Mouse (Mus musculus): ENCODE data around the gene Tbxa2r. TPM values are rescaled to one million over a fixed set of nuclear protein-coding genes. Genes with fewer than 3 reads are reported as not detected.

The Tbxa2r gene
- 1 to 10 TPM; 4.8 to 5.7 TPM for total RNA-seq (2021)

DNA sequence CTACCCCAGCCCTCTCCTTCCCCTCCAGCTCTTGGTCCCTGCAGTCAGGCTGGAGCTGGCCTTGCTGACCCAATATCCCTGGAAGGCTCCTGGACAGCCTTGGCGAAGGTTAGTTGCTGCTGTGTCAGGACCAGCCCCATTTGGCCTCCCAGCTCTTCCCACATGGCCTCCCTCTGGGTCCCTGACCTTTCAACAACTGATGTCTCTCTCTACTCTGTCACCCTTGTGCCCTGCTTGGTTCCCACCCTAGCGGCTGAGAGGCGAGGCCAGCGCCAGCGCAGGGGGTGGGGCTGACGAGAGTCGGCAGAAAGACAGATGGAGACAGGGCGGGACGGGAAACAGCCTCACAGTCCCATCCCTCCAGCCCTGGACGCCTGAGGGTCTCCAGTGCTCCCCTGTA, at the start of gene Tbxa2r:
Gene Tbxa2r, plus strand, starts transcription at position 346 of the 400 bp plus-strand sequence.
- peak; percentile 73 for DNase-seq (ENCODE audit: low spot score)
- intact Hi-C loops (cut with DNase I) = loop anchor here (2.0 kb wide), 1 partner anchor 76 kb away; no protein-coding TSS in a partner anchor

DNA sequence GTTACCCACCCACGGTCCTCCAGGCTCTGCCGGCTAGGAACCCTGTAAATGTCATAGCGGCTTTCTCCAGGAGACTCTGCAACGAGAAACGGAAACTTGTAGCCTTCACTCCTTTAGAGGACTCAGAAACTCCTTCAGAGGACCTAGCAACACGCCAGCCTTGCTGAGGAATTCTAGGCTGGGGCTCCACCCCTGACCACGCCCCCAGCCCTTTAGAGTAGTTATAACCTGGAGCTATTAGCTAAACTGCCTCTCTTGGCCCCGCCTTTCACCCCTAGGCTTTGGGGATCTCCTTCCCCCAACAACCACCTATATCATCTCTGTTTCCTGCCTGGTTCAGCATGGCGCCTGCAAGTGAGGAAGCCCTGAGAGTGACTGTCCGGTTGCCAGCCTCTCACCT, 49.0 kb upstream of the Tbxa2r start:
- DNase-seq (ENCODE audit: low spot score) = no peak
- intact Hi-C loops (cut with DNase I) = no loop called here

DNA sequence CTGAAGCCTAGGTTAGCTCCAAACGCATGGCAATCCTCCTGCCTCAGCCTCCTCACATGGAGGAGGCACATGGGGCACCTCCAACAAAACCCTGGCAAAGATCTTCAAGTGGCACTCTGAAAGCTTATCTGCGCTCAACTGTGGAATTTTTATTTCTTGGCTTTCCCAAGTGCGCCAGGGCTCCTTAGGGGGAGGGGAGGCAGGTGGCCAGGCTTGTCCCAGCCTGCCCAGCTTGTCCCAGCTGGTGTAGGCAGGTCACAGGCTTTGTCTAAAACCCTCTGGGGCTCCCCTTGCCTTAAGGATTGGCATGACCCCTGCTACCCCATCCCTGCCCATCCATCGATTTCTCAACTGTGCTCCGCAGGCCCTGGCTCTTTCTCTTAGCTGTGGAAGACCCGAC, 44.3 kb upstream of the Tbxa2r start:
- intact Hi-C loops (cut with DNase I) = loop anchor here (2.0 kb wide), 1 partner anchor 167 kb away; no protein-coding TSS in a partner anchor

DNA sequence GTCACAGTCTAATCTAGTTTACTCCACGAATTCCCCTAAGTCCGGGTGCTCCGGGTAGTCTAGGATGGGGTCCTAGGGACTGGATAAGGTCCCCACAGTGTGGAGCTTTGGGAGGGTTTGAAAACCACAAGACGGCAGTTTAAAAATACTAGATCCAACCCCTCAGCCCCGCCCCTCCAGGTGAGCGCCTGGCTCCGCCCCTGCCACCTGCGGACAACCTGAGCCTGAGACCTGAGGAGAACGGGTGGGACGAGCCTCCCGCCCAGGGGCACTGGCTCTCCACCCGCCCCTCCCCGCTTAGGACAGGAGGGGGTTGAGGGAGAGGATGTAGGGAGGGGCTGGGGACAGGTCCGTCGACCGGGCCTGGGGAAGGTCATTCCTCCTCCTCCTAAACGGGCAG, 43.8 kb upstream of the Tbxa2r start:
- intact Hi-C loops (cut with DNase I) = loop anchor here (2.0 kb wide), 1 partner anchor 166 kb away; no protein-coding TSS in a partner anchor
- no peak for DNase-seq (ENCODE audit: low spot score)

More for the DNA sequence above, 44.3 kb upstream of the Tbxa2r start:
- DNase-seq (ENCODE audit: low spot score) = no peak

DNA sequence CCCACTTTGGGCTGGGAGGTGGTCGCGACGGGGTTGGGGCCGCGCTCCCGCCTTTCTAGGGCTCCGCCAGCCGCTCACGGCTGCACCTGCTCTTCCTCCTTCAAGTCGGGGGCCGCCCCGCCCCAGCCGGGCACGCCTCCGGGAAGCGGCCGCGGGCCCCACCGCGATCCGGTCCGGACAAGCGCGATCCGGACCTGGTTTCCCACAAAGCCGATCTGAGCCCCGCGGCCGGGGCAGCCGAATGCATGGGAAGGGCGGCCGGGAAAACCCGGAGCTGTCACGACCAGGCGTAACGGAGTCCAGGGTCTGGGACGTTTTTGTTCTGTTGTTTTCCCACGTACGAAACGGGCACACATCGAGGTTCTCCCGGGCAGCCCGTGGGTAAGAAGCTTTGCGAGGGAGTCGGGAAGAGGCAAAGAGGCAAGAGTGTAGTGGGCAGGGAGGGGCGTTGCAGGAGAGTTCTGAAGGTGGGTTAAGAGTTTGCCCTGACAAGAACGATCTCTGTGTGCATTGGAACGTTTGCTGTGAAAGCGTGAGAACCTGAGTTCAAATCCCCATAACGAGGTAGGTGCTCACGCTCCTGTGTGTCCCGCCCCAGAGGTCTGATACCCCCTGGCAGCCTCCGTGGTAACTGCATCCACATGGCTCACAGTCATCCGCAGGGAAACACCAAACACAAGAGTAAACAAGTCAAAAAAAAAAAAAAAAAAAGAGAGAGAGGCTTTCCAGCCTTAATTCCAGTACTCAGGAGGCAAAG, 42.7 kb upstream of the Tbxa2r start:
- intact Hi-C loops (cut with DNase I) = loop anchor here (2.0 kb wide), 1 partner anchor 165 kb away; no protein-coding TSS in a partner anchor
- peak; percentile 67 for DNase-seq (ENCODE audit: low spot score)

DNA sequence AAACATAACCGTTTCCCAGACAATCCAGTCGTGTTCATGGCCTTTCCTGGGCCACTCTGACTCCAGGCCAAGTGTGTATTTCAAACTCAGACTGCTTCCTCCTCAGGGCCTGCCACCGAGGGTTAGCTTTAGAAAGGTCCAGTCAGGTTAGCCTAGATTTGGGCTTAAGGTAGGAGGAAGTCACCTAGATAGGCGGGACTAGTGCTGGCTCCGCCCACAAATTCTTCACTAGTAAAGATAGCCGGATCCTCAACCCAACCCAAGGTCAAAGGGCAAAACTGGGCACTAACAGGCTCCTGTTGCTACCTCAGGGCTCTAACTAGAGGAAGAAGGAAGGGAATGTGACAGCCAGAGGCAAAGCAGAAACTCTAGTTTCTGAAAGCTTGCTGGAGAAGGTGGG, 41.9 kb upstream of the Tbxa2r start:
- intact Hi-C loops (cut with DNase I) = no loop called here
- DNase-seq (ENCODE audit: low spot score) = no peak

DNA sequence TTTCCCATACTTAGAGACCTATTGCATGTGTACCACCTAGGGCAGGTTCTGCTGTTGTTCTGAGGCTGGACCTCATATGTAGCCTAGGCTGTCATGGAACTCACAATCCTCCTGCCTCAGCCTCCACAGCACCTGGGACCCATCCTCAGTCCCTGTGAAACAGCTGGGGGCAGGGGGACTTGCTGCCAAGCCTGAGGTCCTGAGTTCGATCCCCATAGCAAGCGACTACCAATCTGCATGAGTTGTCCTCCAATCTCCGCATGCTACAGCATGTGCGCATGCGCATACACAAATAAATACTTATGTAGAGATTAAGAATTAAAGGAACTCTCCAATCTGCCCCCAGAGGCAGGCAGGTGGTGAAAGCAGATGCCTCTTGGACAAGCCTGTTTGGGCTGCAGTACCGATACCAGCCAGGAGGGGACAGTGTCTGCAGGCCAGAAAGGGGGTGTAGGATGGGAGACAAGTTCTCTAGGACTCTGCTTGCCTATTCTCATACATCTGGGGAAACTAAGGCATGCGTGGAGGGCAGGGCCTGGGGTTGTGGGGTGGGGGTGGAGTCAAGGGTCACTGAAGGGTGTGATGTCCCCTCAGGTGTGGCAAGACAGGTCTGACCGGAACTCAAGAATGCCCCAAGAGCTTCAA, 40.9 kb upstream of the Tbxa2r start:
- DNase-seq (ENCODE audit: low spot score) = no peak

DNA sequence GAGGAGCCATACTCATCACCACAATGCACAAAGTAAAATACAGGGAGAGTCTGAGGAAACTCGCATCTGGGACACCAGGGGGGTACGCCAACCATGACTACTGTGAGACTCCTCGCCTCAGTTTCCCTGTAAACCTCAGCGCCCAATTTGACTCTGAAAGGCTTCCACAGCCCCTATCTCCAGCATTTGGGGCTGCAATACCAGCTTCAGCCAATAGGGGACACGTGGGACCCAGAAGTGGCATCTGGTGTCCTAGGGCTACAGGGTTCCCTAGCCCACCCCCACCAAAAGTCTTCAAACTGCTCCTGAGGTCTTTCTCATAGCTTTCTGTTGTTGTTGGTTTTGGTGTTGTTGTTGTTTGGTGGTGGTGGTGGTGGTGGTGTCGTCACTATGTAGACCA, 39.9 kb upstream of the Tbxa2r start:
- DNase-seq (ENCODE audit: low spot score) = no peak

More for the DNA sequence above, 40.9 kb upstream of the Tbxa2r start:
- intact Hi-C loops (cut with DNase I) = no loop called here

DNA sequence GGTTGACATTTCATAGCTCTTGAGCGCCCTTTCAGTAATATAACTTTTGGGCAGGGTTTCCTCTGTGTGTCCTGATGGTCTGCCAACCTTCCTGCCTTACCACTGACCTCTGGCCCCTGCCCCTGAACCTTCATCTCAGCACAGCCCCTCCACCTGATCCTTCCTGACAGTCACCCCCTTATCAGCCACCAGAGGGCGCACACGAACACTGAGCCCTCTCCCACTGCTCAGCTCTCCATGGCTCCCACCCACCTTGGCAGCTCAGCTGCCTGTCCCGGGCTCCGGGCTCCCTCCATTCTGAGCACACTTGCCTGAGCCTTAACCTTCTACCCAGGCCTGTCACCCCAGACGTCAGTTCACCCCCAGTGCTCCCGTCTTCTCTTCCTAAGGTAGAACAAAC, 39.3 kb upstream of the Tbxa2r start:
- DNase-seq (ENCODE audit: low spot score) = no peak
- intact Hi-C loops (cut with DNase I) = loop anchor here (1.0 kb wide), 1 partner anchor 16 kb away; no protein-coding TSS in a partner anchor

More for the DNA sequence above, 39.9 kb upstream of the Tbxa2r start:
- intact Hi-C loops (cut with DNase I) = no loop called here

DNA sequence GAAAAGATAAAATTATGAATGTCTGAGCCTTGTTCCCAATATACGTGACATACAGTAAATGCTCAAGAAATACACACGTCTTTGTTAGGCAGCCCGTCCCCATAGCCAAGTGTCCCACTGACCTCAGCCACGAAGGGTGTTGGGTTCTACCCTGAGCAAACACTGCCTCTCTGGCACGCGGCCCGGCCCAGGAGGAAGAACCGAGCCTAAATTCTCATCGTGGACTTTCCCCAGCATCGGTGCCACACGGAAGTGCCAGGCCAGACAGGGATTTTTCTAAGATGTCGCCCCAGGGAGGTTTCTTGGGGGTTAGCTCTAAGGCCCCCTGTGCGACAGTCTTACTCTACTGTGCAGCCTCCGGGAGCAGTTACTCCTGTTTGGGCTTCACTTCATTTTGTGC, 38.7 kb upstream of the Tbxa2r start:
- DNase-seq (ENCODE audit: low spot score) = no peak
- intact Hi-C loops (cut with DNase I) = loop anchor here (1.0 to 2.0 kb wide), 2 partner anchors 15 to 51 kb away; no protein-coding TSS in a partner anchor

DNA sequence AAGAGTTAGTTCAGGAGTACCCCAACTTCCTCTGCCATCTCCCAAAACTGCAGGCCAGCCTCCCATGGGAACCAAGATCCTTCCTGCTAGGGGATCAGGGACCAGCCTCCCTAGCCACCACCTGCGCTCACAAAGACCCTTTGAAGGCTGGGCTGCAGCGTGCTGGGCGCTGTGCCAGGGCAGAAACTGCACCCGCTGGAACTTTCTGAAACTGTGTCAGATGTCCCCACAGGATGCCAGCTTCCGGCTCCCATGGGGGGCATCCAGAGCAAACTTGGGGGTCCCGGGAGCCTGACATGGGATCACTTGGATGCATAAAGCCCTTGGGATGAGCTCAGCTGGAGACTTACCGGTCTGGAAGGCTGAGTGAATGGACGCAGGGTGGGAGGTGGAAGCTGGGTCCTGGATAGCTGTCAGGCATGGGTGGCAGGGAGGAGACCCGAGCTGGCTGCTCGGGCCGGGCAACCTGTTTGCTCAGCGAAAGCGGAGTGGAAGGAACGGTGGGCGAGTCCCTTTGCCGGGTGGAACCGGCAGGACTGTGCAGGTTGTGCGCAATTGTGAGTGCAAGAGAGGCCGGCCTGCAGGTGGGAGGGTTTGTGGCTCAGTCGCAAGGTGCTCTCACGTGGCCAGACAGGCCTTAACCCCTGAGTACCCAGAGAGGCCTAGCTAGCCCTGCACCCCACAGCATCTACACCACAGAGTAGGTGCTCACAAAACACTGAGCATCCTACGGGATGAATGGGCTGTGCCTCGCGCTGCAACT, 37.7 kb upstream of the Tbxa2r start:
- no peak for DNase-seq (ENCODE audit: low spot score)
- intact Hi-C loops (cut with DNase I) = loop anchor here (2.0 kb wide), 1 partner anchor 50 kb away; no protein-coding TSS in a partner anchor

DNA sequence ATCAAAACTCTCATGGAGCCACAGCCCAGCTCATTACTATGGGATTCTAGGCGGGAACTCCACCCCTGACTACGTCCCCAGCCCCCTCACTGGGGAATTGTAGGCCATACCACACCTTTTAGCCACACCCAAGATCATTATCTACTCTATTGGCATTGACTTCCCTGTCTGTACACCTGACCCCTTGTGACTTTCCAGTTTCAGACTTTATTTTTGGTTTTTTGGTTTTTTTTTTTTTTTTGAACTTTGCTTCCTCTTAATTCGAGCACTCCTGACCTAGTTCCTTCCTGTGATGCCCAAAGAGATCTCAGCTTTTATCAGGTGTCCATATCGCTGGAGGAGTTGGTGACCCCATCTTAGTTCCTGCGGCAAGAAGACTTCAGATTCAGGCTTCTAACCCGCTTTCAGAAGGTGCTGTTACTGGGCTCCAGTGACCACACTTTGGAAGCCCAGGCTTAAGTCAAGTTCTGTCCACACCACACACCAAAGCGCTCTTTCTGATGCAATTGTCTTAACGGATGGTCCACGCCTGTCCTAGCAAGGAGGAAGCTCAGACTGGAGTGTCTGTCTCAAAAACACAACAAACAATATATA, 36.9 kb upstream of the Tbxa2r start, which contains the start of gene Tjp3:
Gene Tjp3, minus strand, starts transcription at position 71 of the 594 bp plus-strand sequence.
- intact Hi-C loops (cut with DNase I) = loop anchor here (2.0 kb wide), 2 partner anchors 29 to 49 kb away; partner anchors contain the start of gene Cactin
- no peak for DNase-seq (ENCODE audit: low spot score)

DNA sequence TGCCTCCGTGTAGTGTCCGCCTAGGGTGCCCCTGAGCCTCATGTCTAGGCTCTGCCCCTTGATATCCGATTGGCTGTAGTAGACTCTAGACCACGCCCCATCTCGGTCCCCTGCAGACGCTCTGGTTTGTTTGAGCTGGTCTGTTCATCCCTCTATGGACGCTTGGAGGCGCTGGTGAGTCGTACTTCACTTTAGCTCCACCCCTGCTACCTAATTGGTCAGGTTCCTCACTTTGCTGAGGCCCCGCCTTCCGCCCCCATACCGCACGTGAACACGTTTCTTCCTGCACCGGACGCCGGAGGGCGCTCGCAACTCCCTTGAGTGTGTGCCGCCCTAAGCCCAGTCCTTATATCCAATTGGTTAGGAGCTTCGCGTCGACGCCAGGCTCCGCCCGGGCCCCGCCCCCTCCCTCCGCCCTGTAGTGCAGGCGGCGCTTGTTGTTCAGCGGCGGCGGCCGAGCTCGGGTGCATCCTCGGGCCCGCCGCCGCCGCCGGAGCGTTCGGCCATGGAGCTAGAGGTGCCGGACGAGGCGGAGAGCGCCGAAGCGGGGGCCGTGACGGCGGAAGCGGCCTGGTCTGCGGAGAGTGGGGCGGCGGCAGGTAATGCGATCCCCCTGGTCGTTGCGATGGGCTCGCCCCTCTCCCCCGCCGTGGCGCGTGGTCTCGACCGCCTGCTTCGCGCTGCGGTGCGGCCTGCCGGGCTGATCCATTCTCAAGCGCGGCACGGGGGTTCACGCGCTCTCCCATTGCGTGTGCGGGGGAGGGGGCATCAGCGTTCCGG, 35.8 kb upstream of the Tbxa2r start, which contains the start of gene Pip5k1c:
Gene Pip5k1c, plus strand, starts transcription at position 410 of the 780 bp plus-strand sequence.
- intact Hi-C loops (cut with DNase I) = loop anchor here (2.0 kb wide), 1 partner anchor 28 kb away; the partner anchor contains the start of gene Cactin
- DNase-seq (ENCODE audit: low spot score) = peak; percentile 99

DNA sequence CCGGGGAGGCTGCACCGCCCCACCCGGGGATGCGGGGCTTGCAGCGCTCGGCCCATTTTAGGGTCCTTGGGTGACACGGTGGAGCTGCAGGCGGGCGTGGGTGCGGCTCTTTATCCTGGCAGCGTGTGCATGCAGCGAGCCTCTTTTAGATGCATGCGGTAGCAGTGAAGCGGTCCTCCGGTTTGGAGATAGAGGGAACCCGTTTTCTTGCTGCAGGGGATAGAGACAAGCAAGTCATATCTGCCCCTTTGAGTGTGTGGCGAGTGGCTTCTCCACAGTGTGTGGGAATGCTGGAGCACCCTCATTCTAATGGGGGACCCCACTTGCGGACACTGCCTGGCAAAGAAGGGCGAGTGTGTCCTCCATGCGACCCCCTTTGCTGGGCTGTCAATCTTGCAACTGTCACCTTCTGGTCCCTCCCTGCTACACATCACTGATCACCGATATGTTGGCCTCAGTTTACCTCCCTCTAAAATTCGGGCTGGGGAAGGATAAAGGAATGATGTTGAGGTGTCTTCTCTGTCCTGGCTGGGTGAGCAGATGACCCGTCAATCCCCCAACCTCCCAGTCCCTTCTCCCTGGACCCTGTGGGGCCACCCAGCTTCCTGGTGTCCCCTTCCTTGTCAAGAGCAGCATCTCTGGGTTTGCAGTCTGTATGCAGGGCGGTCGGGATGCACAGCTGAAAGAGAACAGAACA, 35.0 kb upstream of the Tbxa2r start:
- DNase-seq (ENCODE audit: low spot score) = no peak
- intact Hi-C loops (cut with DNase I) = loop anchor here (2.0 kb wide), 1 partner anchor 27 kb away; the partner anchor contains the start of gene Cactin

DNA sequence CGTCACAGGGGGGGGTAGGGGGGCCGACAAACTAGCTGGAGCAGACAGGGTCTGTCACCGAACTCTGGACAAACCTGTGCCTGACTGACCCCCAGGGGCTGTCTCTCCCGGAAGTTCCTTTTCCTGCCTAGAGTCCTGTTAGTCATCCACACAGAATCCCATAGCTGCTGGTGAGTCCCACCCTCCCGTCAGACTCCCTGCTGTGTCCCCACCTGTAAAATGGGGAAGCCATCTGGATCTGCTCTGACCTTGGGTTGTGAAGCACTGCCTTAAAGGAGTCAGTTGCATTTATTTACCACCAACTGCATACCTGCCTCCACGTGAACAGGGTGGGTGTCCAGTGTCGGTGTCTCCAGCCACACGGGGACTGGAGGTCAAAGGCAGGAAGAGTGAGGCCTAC, 34.1 kb upstream of the Tbxa2r start:
- intact Hi-C loops (cut with DNase I) = no loop called here
- DNase-seq (ENCODE audit: low spot score) = no peak

DNA sequence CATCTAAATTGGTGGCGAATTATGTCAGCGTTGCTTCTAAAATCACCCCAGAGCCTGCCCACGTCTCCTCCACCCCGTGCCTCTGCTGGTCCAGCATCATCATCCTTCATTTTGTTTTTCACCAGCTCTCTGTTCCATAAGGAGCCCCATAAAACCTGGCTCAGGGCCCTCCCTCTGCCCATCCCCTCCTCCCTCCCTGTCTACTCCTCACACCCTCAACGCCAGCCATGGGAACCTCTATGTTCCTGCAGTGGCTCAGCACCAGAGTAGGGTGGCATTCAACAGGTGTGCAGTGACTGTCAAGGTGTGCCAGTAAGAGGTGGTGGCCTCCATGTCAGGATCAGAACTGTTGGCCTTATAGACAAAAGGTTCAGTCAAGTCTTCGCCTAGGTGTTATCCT, 33.3 kb upstream of the Tbxa2r start:
- DNase-seq (ENCODE audit: low spot score) = no peak
- intact Hi-C loops (cut with DNase I) = no loop called here

DNA sequence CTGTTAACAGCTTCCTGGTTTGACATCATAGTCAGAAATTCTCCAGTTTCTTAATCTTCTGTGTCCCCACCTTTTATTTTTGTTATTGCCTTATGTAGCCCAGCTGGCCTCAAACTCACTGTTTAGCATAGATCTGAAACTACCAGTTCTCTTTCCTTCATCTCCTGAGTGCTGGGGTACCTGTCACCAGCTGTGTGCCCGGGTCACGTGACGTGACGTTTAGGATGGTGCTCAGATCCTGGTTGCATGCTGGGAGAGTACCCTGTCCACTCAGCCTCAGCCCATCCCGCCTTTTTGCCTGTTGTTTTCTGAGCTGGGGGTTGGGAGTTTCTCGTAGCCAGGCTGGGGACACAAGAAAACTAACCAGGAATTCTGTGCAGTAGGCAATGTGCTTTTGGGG, 31.3 kb upstream of the Tbxa2r start:
- no peak for DNase-seq (ENCODE audit: low spot score)
- intact Hi-C loops (cut with DNase I) = no loop called here

DNA sequence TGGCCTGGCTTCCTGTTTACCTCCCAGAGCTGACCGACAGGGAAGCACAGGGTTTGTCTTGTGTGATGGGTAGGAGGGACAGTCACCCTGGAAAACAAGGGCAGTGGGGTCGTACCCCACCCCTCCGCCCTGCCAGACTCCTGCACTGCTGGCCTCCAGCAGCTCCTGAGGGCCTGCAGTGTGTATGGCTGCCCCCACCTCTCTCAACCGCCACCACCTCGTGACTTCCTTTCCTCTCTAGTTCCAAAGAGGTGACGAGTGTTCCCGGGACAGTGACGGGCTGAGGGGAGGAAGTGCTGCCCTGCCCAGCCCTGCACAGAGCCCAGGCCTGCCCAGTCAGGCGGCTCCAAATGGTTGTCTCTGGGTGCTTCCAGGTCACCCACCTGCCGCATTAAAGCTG, 30.7 kb upstream of the Tbxa2r start:
- intact Hi-C loops (cut with DNase I) = no loop called here
- peak; percentile 64 for DNase-seq (ENCODE audit: low spot score)
